Mouse (Mus musculus) adrenal gland, adult 2 months (tissue): ENCODE measurements around the gene Capn9. TPM values are rescaled to one million over a fixed set of nuclear protein-coding genes. Genes with fewer than 3 reads are reported as not detected.

Experiments
- DNase-seq: peaks from one replicate; pipeline ENCODE4 v3.0.0; 2021
- polyA plus RNA-seq: library from polyadenylated mRNA; depleted of rRNA; stranded (reverse); fragments of >200 nt; gene quantifications from 2 replicates; pipeline ENCODE4 v1.2.3, GENCODE M21; 2012
- total RNA-seq, 2 experiments: library from RNA; stranded (reverse); gene quantifications; 2 replicates each; pipeline ENCODE4 v1.2.3; 2021

The Capn9 gene
- total and polyA plus RNA-seq, 3 experiments, result 0.12 to 0.26 TPM; not detected in 1

DNA sequence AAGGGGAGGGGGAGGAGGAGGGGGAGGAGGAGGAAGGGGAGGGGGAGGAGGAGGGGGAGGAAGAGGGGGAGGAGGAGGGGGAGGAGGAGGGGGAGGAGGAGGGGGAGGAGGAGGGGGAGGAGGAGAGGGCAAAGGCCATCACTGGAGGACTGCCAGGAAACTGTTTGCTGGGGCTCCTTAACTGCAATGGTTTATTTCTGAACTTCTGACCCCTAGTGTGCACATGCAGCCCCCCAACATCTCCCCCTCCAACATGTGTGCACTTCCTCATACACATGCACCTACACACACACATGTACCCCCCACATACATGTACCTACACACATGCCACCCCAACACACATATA is 3.5 kb upstream of the Capn9 start:
- no peak for DNase-seq

DNA sequence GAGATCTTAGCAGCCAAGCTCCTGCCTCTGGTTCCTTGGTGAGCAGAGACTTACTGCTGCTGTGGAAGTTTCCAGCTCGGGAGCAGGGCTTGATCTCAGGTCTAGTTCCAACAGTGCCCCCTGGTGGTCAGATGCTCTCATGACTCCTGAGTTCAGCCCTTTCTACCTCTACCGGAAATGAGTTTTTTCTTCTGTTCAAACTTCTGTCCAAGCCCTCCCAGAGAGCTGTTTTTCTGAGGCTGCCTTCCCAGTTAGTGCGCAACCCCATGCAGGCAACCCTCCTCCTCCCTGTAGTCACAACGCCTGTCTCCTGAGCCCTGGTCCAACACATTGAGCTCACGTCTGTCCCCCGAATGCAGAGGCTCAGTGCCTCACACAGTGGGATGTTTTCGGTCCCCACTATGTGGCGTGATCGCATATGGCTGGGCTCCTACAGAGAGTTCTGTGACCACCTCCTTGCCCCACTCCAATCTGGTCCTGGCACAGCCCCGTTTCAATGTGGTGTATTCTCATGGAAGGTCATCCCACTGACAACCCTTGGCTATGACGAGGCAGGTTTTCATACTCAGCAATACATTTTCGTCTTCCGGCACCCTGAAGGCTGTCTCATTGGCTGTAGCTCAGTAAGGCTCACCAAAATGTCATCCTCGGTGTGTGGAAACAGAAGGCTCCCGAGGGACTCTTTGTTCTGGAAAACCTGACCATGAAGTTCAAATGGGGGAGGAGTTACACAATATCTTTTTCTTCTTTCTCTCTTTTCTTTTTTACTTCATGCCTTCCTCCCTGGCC is 2.2 kb upstream of the Capn9 start:
- peak; percentile 91 for DNase-seq

DNA sequence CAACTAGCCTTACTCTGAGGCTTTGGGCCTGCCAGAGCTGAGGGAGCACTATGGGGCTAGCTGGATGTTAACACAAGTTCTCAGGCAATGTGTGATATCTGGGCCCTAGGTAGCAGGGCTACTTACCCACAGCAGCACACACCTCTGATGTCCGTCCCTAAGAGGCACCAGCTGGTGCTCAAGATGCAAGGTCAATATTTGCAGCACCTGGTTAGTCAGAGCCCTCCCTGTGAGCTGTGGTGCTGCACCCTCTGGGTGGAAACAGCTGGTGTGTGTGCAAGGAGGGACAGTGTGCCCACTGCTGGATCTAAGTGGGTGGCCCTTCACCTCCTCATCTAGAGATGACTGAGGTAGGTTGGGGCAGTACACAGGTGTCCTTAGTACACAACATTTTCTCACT is 840 bp downstream of the Capn9 start:
- DNase-seq, result no peak

DNA sequence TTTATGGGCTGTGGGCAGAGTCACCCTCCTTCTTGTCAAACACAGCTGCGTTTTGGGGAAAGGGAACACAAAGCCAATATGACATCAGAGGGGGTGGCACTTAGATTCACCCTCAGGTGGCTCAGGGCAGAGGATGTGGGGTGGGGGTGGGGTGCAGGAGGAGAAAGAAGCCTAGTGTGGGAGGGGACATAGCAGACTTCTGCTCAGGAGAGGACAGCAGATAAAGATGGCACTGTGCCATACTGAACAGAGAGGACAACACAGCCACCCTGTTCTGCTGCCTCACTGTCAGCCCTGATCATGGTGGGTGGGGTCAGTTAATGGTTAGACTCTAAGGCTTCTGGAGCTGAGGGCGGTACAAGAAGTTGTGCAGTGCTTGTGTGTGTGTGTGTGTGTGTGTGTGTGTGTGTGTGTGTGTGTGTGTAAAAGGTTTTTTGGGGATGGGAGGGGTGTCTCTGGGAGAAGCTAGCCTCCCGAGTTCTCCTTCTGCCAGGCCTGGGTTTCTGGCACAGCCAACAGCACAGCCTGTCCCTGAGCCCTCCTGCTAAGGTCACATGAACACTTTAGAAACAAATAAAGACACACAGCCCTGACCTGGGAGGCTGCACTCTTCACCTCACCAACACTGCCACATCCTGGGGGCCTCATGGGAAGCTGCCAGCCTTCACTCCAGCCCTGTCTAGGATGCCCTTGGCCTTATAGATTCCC is 10.0 kb downstream of the Capn9 start:
- peak; percentile 63 for DNase-seq

DNA sequence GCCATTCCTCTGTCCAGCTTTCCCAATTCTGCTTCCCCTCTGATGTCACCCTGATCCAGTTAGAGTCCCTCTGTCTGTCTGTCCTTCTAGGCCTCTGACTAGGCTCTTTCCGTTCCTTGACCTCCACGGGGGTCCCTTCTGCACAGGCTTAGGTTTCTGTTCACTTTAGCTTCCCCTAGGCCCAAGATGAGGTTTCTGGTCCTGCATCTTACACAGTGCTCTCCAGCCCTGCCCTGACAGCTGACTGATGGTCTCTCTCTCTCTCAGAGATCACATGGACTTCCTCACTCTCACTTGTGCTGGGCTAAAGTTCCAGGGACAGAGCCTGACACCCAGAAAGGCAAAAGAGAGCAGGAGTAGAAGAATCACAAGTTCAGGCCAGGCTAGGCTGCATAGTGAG is 10.6 kb downstream of the Capn9 start:
- no peak for DNase-seq

DNA sequence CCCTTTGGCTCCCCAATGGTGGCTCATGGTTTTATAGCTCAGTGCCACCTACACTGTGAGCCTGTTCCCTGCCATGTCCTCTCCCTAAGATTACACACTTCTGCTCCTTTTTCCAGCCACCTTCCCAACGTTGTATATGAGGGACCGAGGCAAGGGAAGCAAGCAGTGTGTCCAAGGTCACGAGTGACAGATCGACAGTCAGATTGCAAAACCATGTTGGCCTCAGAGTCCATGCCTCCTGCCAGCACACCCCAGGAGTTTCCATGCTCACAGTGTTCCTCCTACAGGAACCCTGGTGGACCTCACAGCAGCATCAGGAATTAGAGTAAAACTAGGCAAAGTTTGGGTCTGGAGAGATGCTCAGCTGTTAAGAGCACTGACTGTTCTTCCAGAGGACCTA is 13.5 kb downstream of the Capn9 start:
- peak; percentile 78 for DNase-seq

DNA sequence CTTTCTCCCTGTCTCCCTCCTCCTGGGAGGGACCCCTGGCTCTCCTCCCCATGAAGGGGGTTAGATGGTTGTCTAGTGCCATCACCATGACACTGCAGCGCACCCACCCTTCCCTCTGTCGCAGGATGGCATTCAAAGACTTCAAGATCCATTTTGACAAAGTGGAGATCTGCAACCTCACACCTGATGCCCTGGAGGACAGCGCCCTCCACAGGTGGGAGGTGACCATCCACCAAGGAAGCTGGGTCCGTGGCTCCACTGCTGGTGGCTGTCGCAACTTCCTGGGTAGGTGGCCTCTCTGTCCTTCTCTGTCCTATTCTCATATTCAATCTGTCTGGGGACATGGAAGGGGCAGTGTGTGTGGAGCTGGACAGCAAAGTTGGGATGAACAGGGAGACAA is 28.2 kb downstream of the Capn9 start:
- DNase-seq, result no peak

DNA sequence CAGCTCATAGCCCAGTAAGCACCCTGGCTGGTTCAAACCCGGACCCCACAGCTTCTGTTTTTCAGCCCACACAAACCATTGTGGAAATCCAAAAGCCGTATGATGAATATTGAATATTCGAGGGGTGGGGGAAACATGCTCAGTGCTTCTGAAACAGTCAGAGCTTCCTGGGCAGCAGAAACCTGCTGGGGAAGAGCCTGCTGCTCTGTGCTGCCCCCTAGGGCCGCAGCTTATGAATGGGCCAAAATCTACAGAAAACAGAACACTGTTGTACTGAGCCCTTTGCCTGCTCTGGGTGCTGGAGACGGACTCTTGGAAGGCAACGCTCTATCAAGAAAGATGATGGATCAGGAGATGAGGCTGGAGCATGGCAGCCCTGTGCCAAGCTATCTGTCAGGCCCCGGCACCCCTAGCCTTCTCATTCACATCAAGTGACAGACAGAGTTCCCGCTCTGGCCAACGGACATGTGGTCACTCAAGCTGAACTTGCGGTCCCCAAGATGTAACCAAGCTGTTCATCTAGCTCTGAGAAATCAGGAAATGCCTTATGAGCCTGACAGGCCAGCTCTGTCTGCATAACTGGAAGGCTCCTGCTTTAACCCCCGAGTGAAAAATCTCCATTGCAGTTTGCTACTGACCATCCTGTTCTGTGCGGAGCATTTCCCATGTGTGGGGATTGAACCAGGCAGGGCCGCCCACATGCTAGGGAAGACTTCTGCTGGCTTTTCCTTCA is 32.5 kb downstream of the Capn9 start:
- DNase-seq, result no peak

DNA sequence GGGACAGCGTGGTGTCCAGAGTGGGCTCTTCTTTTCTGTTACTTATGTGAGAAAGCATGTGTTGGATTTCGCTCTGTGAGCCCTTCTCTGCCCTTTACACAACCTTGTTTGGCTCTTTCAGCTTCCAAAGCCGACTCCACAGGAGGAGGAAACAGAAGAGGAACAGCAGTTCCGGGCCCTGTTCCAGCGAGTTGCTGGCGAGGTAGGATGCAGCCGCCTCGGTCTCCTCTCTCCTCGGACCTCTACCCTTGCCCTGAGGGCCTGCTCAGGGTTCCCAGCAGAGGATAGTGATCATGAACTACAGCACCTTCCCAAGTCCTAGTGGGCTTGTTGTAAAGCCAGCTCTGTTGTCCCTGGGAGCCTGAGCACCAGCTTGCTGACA is 33.1 kb downstream of the Capn9 start:
- no peak for DNase-seq

DNA sequence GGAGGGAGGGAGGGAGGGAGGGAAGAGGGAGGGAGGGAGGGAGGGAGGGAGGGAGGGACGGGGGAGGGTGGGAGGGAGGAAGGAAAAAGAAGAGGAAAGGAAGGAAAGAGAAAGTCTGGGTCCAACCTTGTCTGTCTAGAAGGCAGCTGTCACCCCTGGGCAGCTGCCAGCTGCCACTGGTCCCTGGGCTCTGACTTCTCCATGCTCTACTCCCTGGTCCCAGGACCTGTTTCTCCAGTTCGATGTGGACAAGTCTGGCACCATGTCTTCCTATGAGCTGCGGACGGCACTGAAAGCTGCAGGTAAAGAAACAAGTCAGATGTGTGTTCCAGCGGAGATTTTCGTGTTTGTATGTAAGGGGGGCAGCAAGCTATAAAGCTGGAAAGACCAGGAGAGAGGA is 38.4 kb downstream of the Capn9 start:
- DNase-seq, result no peak

DNA sequence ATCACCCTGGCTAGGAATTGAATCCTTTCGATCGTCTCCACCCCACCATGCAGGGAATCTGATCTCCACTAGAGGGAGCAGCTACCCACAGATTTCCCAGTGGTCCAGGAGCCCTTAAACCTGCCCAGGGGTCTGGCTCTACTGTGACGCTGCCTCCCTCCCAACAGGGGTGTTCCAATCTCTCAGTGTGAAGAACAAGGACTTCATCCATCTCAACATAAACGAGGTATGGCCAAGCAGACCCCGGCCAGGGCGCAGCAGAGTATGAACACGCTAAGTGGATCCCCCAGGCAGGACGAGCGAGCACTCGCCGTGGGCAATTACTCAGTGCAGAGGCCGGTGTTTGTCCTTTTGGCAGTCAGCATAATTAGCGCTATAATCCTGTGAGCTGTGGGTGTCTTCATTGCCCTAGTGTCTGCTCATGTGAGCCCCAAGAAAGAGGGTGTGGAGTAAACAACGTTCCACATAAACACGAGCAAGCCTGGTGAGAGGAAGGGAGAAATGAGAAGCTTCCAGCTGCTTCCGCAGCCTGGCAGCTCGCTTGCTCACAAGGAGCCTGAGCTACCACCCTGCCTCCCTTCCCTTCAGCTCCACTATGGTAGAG is 41.5 kb downstream of the Capn9 start:
- peak; percentile 83 for DNase-seq

DNA sequence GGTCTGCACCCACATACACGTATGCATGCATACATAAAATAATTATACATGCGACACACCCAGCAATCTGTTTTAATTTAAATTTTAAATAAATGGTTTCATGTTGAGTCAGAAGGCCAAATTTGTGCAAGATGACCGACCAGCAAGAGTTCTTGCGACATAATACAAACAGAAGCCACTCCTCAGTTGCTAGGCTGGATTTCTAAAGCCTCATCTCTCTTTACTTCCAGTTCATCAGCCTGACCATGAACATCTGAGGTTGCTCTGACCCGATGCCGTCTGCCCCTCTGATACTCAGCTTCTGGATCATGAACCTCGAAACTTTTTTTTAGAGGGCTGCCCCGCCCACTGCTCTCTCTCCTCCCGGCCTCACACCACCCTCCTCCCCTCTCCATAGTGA is 42.3 kb downstream of the Capn9 start:
- DNase-seq, result peak; percentile 39

DNA sequence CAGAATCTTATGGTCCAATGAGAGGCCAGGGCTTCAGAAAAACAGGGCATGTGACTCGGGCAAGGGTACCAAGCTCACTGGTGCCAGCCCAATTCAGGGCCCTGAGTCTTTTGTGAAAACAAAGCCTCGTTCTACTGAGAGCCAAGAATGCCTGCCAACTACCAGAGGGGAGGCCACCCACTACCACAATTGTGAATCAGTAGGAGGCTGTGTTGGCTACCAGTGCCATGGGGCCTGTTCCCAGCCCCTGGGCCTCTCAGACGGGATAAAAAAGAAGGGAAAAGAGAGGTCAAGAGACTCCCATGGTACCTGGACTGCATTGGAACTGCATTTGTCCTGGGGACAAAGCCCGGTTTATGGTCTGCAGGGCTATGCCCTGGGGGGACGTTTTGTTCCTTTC is 45.3 kb downstream of the Capn9 start:
- DNase-seq, result no peak

DNA sequence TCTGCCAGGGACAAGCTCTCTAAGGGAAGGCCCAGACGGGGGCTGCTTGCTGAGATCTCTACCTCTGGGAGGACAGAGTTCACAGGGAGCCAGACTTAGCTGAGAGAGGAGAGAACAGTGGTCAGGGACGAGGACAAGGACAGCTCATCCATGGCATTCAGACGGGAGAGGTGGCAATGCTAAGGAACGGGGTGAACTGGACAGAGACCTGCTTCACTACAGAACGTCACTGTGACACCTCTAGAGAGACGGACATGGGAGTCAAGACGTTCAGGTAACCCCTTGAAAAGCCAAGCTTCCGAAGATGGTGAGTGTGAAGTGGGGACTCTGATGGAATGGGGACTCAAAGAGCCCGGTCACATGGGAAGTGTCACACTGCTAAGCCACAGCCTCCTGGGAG is 50.3 kb downstream of the Capn9 start:
- no peak for DNase-seq

DNA sequence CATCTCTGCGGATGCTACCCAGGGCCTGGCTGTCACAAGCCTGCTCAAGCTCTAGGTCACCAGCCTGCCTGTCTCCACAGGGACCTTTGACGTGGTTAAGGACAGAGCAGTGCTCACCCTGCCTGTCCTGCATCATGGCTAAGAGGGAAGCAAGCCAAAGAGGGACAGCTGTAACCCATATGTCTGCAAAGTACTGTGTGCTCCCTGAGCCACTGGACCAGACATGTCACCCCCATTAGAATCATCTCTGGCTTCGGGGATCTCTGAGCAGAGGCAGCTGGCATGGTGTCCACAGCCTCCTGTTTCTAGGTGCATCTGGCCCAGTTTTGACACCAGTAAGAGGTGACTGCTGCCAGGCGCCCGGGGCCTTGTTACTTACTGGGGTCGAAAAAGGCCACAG is 54.6 kb downstream of the Capn9 start:
- peak; percentile 33 for DNase-seq

DNA sequence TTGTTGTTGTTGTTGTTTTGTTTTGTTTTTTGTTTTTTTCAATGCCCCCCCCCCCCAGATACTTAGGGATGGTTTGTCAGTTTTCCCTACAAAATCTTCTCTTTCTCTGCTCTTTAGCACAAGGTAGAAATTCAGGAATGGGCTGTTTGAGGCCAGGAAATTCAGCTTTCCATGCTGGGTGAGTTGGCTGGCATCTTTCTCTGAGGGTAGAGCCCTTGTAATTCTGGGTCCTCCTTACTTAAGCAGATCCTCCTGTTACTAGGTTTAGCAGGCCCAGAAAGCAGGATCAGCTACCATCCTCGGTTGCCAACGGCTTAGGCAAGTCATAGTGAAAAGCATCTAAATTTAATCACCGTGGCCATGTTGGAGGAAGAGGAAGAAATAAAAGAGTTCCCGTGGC is 55.0 kb downstream of the Capn9 start:
- DNase-seq, result no peak

DNA sequence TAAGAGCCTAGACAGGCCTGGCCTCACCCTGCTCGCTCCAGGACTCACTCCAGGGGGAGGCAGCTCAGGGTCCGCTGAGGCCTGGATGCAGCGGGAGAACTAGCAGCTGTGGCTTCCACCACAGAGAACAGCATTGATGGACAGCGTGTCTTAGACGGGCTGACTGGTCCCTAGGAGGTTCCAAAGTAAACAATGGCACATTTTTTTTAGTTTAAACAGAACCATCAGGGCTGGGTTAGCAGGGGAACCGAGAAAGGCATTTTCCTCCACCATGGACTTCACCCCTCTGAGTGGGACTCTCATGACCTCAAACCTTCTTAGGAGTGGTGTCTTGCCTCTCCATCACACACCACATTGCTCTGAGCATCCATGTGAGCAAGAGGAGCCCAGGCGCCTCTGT is 56.1 kb downstream of the Capn9 start:
- DNase-seq, result no peak

DNA sequence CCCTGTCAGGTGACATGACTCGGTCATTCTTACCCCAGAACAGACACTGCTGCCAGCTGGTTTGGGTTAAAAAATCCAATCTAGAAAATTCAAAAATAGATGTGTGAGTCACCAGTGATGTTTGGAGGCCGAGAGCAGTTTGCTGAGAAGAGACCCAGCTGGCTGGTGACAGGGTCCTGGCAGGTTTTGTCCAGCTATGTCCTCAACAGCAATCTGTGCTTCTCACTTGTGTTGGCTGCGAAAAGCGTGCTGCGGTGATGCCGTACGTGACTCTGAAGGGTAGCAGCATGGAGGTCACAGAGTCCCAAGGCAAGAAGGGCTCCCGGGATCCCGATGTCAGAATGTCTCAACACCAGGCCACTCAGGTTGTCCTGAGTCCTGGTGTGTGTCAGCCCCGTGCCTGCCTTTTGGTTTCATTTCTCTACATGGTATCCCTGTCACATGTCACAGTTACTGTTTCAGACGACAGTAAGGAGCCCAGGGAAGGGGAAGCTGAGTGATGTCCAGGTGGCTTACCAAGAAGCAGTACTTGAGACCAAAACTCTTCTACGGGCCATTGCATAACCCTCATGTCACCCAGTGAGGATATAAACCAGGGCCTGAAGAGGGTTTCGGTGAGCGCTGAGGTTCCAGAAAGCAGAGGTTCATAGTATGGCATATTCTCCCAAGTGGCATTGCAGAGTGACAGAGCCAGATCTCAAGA is 57.2 kb downstream of the Capn9 start:
- peak; percentile 74 for DNase-seq

DNA sequence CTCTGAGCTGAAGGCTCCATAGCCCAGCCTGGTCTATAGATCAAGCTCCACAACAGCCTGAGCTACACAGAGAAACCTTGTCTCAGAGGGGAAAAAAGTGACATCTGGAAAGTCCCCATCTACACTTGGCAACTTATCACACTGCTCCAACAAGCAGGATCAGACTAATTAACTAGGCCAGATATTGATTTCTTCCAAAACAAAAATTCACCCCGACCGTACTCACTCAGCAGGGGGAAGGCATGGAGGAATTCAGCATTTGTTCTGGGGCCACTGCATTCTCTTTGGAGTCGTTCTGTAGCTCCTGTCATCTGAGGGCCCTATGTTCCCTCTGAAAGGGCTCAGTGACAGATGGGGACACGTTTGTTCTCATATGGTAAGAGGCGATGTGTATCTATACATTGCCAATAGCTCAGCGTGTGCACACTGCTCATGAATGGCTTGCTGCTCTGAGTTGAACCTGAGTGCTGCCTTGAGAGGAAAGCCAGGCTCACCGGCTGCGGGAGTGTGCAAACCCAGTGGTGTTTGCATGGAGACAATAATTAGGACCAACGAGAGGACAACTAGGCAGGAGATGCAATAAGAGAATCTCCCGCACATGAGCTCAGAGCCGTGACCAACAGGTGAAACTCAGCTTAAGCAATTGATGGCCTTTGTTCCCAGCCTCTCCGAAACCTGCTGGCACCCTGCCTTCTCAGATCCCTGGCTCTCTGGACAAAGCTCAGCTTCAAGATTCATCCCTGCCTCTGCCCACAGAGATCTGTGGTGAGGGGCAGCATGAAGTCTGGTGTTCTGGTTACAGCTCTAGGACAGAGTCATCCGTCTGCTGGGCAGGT is 58.7 kb downstream of the Capn9 start:
- no peak for DNase-seq

DNA sequence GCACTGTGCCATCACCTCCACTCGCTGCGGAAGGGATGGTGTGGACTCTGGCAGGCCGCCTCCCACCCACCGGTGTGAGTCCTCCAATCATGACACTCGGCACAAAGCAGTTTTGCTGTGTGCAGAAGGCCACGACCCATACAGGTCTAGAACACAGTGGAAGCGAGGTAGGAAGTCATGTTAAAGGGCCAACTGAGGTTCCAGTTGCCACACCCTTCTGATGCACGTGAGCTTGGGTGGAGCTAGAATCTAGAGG is 59.3 kb downstream of the Capn9 start:
- no peak for DNase-seq

DNA sequence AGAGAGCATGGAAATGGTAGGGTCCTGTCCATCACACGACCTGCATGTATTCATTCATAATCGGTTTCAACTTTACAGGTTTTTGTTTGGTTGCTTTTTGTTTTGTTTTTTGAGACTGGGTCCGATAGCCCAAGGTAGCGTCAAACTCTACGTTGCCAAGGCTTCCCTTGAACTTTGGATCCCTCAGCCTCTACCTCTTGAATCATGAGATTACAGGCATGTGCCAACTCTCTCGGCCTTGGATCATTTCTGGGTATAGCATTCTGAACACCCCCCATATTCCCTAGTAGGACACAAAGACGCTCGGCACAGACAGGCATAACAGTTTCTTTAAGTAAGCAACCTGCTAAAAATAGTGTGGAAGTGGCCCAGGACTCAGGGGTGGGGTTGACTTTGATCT is 65.7 kb downstream of the Capn9 start:
- DNase-seq, result peak; percentile 63
